Mouse (Mus musculus) heart, embryonic 13.5 days (tissue): ENCODE measurements around the gene Anapc15. TPM values are rescaled to one million over a fixed set of nuclear protein-coding genes. Genes with fewer than 3 reads are reported as not detected.

Experiments used
- ATAC-seq: fragments of 200-750 bp; cut with Nextera tagmentation; 2 replicates; pipeline ENCODE4 v1.8.0; 2017; ENCODE audit warnings: moderate TSS enrichment; ENCODE audit not compliant: insufficient number of reproducible peaks, low FRiP score, low TSS enrichment; ENCODE audit errors: extremely low read depth
- H3K27ac ChIP-seq: fragments of 300-500 bp; sonication (generic); replicated peaks from 2 replicates; pipeline ENCODE4 v1.5.1; 2015; ENCODE audit warnings: moderate library complexity, mild to moderate bottlenecking, inconsistent platforms
- H3K27me3 ChIP-seq: fragments of 300-500 bp; sonication (generic); replicated peaks from 2 replicates; pipeline ENCODE4 v1.6.1; 2015; ENCODE audit warnings: mild to moderate bottlenecking, inconsistent platforms
- H3K36me3 ChIP-seq: fragments of 300-500 bp; sonication (generic); 2 replicates; pipeline ENCODE4 v1.6.1; 2015; ENCODE audit warnings: mild to moderate bottlenecking, inconsistent platforms
- H3K4me1 ChIP-seq: fragments of 300-500 bp; sonication (generic); 2 replicates; pipeline ENCODE4 v1.6.1; 2015; ENCODE audit warnings: inconsistent platforms
- H3K4me2 ChIP-seq: fragments of 300-500 bp; sonication (generic); 2 replicates; pipeline ENCODE4 v1.6.1; 2015; ENCODE audit warnings: inconsistent platforms, mild to moderate bottlenecking, moderate library complexity
- H3K4me3 ChIP-seq: fragments of 300-500 bp; sonication (generic); 2 replicates; pipeline ENCODE4 v1.5.1; 2015; ENCODE audit warnings: moderate library complexity, mild to moderate bottlenecking, inconsistent platforms
- H3K9ac ChIP-seq: fragments of 300-500 bp; sonication (generic); 2 replicates; pipeline ENCODE4 v1.6.1; 2015; ENCODE audit warnings: inconsistent platforms, mild to moderate bottlenecking, moderate library complexity
- H3K9me3 ChIP-seq: fragments of 300-500 bp; sonication (generic); 2 replicates; pipeline ENCODE4 v1.6.1; 2016; ENCODE audit warnings: inconsistent platforms
- whole genome bisulfite sequencing: fragments of 180-500 bp; shearing (Covaris S2); methylation state at CpG from one replicate; pipeline ENCODE4 v1.1.7; 2015; ENCODE audit warnings: mixed read lengths; 5-methylcytosine and 5-hydroxymethylcytosine counted together
- polyA plus RNA-seq: library from polyadenylated mRNA; unstranded; fragments of >200 nt; fragmentation: Nextera tagmentation; extraction: Ambion mirVana; gene quantifications from 2 replicates; pipeline ENCODE4 v1.2.1, GENCODE M21; 2015

The Anapc15 gene
- polyA plus RNA-seq, 1 experiment from 2014 or later = 61.7 TPM

- Histone ChIP-seq H3K9ac (no peak overlapping the region), H3K4me1 (no peaks in the 10 kb centered on the region), H3K27me3 (no peaks in the 10 kb centered on the region), H3K4me3 (no peak overlapping the region), H3K36me3 (no peaks in the 10 kb centered on the region), H3K9me3 (no peaks in the 10 kb centered on the region), H3K27ac (no peak overlapping the region), H3K4me2 (no peak overlapping the region)
- ATAC-seq = no peak
- WGBS = 81% methylated on average over 6 of the region's 6 CpGs
These were observed 10.7 kb upstream of the Anapc15 start for GRCm38 (mm10) chr7:101852846-101853245.

DNA sequence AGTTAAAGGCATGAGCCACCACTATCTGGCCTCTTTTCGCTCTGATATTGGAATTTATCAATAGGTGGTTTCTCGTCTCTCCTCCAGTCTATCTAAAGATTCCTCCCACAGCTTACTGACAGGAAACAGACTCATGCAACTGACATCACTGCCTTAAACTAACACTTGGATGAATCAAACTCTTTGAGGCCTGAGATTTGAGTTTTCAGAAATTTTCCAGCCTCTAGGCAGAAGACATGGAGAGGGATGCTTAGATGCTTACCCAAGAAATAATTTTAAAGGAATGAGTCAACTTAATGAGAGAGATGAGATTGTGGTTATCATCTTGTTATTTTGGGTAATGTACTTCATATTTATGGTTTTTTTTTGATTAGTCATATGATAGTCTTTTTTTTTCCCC, 9.7 kb upstream of the Anapc15 start:
- no peaks in the 10 kb centered on the region for H3K36me3 ChIP-seq
- no peaks in the 10 kb centered on the region for H3K27me3 ChIP-seq
- 42% methylated on average over 2 of the region's 2 CpGs for WGBS
- no peaks in the 10 kb centered on the region for H3K4me1 ChIP-seq
- H3K4me2 ChIP-seq = no peak overlapping the region
- H3K27ac ChIP-seq = no peak overlapping the region
- H3K9ac ChIP-seq = no peak overlapping the region
- no peak overlapping the region for H3K4me3 ChIP-seq
- ATAC-seq = no peak
- no peaks in the 10 kb centered on the region for H3K9me3 ChIP-seq

- Histone ChIP-seq H3K9me3 (no peaks in the 10 kb centered on the region), H3K4me2 (no peak within 1 kb of the TSS), H3K9ac (no peak within 1 kb of the TSS), H3K4me3 (no peak within 1 kb of the TSS), H3K4me1 (no peaks in the 10 kb centered on the region), H3K36me3 (no peaks in the 10 kb centered on the region), H3K27me3 (no peaks in the 10 kb centered on the region), H3K27ac (no peak within 1 kb of the TSS)
- WGBS = 87% methylated on average over 4 of the region's 4 CpGs
- no peak for ATAC-seq
These were observed 6.4 kb upstream of the Anapc15 start, which contains the start of gene Folr2 for GRCm38 (mm10) chr7:101857094-101857493. Gene Folr2 (minus strand): TSS chr7:101857194.

DNA sequence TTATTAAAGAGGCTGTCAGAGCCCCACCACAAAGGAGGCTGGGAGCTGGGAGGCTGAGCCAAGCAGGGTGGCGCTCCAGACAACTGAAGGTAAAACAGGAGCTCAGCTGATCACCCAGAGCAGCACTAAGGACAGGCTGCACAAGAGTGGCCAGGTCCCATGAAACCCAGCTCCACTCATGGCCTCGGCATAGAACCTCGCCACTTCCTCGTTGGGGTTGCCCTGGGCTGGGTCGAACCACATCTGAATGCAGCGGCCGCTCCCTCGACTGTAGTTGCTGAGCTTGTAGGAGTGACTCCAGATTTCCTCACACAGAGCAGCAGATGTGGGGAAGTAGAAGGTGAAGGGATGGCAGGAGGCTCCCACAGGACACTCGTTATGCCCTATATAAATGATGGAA, 5.2 kb upstream of the Anapc15 start:
- H3K27ac ChIP-seq = no peak overlapping the region
- H3K36me3 ChIP-seq = no peaks in the 10 kb centered on the region
- H3K9me3 ChIP-seq = no peaks in the 10 kb centered on the region
- WGBS = 73% methylated on average over 9 of the region's 9 CpGs
- no peak overlapping the region for H3K4me2 ChIP-seq
- no peaks in the 10 kb centered on the region for H3K27me3 ChIP-seq
- no peak overlapping the region for H3K4me3 ChIP-seq
- no peak for ATAC-seq
- H3K9ac ChIP-seq = no peak overlapping the region
- no peaks in the 10 kb centered on the region for H3K4me1 ChIP-seq

GRCm38 (mm10) chr7:101860978-101861377, 2.5 kb upstream of the Anapc15 start:
- H3K9ac ChIP-seq = no peak overlapping the region
- H3K4me2 ChIP-seq = no peak overlapping the region
- no peak for ATAC-seq
- no peak overlapping the region for H3K4me3 ChIP-seq
- no peaks in the 10 kb centered on the region for H3K27me3 ChIP-seq
- H3K36me3 ChIP-seq = no peaks in the 10 kb centered on the region
- H3K9me3 ChIP-seq = no peaks in the 10 kb centered on the region
- no peak overlapping the region for H3K27ac ChIP-seq
- H3K4me1 ChIP-seq = no peaks in the 10 kb centered on the region

DNA sequence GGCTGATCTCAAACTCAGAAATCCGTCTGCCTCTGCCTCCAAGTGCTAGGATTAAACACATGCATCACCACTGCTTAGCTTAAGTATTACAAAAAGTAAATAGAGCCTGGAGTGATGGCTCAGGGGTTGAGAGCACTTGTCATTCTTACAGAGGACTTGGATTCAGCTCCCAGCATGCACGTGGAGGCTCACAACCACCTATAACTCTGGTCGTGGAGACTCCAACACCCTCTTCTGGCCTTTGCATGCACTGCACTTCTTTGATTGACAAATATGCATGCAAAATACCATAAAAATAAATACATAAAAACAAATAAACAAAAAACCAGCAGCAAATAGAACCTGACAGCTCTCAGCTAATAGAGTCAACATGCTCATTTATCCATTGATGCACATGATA, 1.2 kb upstream of the Anapc15 start:
- H3K4me1 ChIP-seq = 0 out of 2 replicates have a peak, but pooled peaks cover 7% of the 10 kb centered on the region
- no peaks in the 10 kb centered on the region for H3K27me3 ChIP-seq
- H3K9me3 ChIP-seq = no peaks in the 10 kb centered on the region
- ATAC-seq = no peak
- no peak overlapping the region for H3K27ac ChIP-seq
- H3K4me3 ChIP-seq = no peak overlapping the region
- H3K36me3 ChIP-seq = no peaks in the 10 kb centered on the region
- H3K9ac ChIP-seq = no peak overlapping the region
- WGBS = 51% methylated on average over 3 of the region's 3 CpGs
- no peak overlapping the region for H3K4me2 ChIP-seq

- Histone ChIP-seq H3K9ac (no peak overlapping the region), H3K4me1 (peaks cover 34% of the 10 kb centered on the region), H3K27me3 (no peaks in the 10 kb centered on the region), H3K27ac (no peak overlapping the region), H3K9me3 (no peaks in the 10 kb centered on the region), H3K36me3 (no peaks in the 10 kb centered on the region), H3K4me2 (no peak overlapping the region), H3K4me3 (no peak overlapping the region)
- 74% methylated on average over 11 of the region's 11 CpGs for WGBS
- no peak for ATAC-seq
These were observed 3.2 kb downstream of the Anapc15 start for GRCm38 (mm10) chr7:101866491-101867265.

GRCm38 (mm10) chr7:101867482-101867881, 4.0 kb downstream of the Anapc15 start:
- Histone ChIP-seq H3K4me1 (peaks cover 41% of the 10 kb centered on the region), H3K9ac (no peak overlapping the region), H3K4me2 (no peak overlapping the region), H3K27me3 (no peaks in the 10 kb centered on the region), H3K36me3 (no peaks in the 10 kb centered on the region), H3K4me3 (no peak overlapping the region), H3K9me3 (no peaks in the 10 kb centered on the region), H3K27ac (no peak overlapping the region)
- ATAC-seq = no peak
- WGBS = 92% methylated on average over 4 of the region's 4 CpGs

- Histone ChIP-seq H3K9ac (no peak overlapping the region), H3K36me3 (no peaks in the 10 kb centered on the region), H3K9me3 (no peaks in the 10 kb centered on the region), H3K4me3 (no peak overlapping the region), H3K27me3 (no peaks in the 10 kb centered on the region), H3K27ac (peak overlapping the region; percentile 43), H3K4me2 (no peak overlapping the region), H3K4me1 (peaks cover 47% of the 10 kb centered on the region)
- no peak for ATAC-seq
- 58% methylated on average over 13 of the region's 13 CpGs for WGBS
These were observed 5.0 kb downstream of the Anapc15 start for GRCm38 (mm10) chr7:101868241-101869162.

DNA sequence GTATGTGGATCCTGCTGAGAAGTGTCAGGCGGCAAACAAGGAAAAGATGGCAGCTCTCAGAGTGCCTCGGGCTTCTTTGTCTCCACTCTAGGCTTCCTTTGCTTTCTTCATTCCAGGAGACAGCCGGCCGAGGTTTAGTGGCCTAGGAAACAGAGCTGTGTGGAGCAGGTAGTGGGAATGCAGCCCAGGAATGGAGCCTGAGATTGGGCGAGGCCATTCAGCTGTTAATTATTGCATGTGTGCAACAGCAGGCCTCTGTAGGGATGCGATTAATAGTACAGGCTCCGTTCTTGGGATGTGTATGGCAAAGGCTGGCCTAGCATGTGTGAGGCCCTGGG, 5.6 kb downstream of the Anapc15 start:
- no peak overlapping the region for H3K4me2 ChIP-seq
- ATAC-seq = no peak
- H3K27ac ChIP-seq = peak overlapping the region; percentile 43
- no peak overlapping the region for H3K4me3 ChIP-seq
- H3K36me3 ChIP-seq = no peaks in the 10 kb centered on the region
- no peaks in the 10 kb centered on the region for H3K27me3 ChIP-seq
- no peak overlapping the region for H3K9ac ChIP-seq
- peaks cover 48% of the 10 kb centered on the region for H3K4me1 ChIP-seq
- WGBS = 66% methylated on average over 7 of the region's 7 CpGs
- no peaks in the 10 kb centered on the region for H3K9me3 ChIP-seq

GRCm38 (mm10) chr7:101870629-101871028, 7.1 kb downstream of the Anapc15 start, which contains the start of gene Folr1:
Gene Folr1 (minus strand): TSS chr7:101870788.
- no peak for ATAC-seq
- WGBS = 66% methylated on average over 2 of the region's 2 CpGs
- 0 out of 2 replicates have a peak within 1 kb of the TSS, but pooled peaks have one; percentile 33 for H3K9ac ChIP-seq
- no peaks in the 10 kb centered on the region for H3K9me3 ChIP-seq
- peak within 1 kb of the TSS; percentile 79 for H3K27ac ChIP-seq
- H3K36me3 ChIP-seq = no peaks in the 10 kb centered on the region
- peak within 1 kb of the TSS; percentile 19 for H3K4me2 ChIP-seq
- H3K4me3 ChIP-seq = no peak within 1 kb of the TSS
- H3K4me1 ChIP-seq = peaks cover 48% of the 10 kb centered on the region
- no peaks in the 10 kb centered on the region for H3K27me3 ChIP-seq
